Mouse (Mus musculus) heart, embryonic 14.5 days (tissue): ENCODE measurements around the gene Dcst2. TPM values are rescaled to one million over a fixed set of nuclear protein-coding genes. Genes with fewer than 3 reads are reported as not detected.

Source experiments
- ATAC-seq: fragments of 200-750 bp; cut with Nextera tagmentation; 2 replicates; pipeline ENCODE4 v1.8.0; 2017; ENCODE audit warnings: low read depth, moderate TSS enrichment; ENCODE audit not compliant: insufficient number of reproducible peaks, insufficient read depth, low FRiP score
- H3K27ac ChIP-seq, 2 experiments: fragments of 200-500 bp in 1 of 2; fragments of 300-500 bp in 1 of 2; sonication (generic) in 1 of 2; replicated peaks in 1 of 2; 2 replicates each; pipeline ENCODE4 v1.5.1; 2012 to 2014; ENCODE audit warnings: low read depth in 2 of 2, low read length in 2 of 2, control low read depth in 1 of 2, mild to moderate bottlenecking in 1 of 2, mixed read lengths in 1 of 2; ENCODE audit not compliant: control insufficient read depth in 1 of 2, insufficient read depth in 1 of 2
- H3K27me3 ChIP-seq: fragments of 300-500 bp; sonication (generic); 2 replicates; pipeline ENCODE4 v1.6.1; 2014; ENCODE audit warnings: mild to moderate bottlenecking, low read length, control low read depth; ENCODE audit not compliant: control insufficient read depth, insufficient read depth
- H3K36me3 ChIP-seq: fragments of 300-500 bp; sonication (generic); 2 replicates; pipeline ENCODE4 v1.6.1; 2014; ENCODE audit warnings: mild to moderate bottlenecking, control low read depth, low read length, mixed read lengths; ENCODE audit not compliant: control insufficient read depth, insufficient read depth
- H3K4me1 ChIP-seq, 2 experiments: fragments of 200-500 bp in 1 of 2; fragments of 300-500 bp in 1 of 2; sonication (generic) in 1 of 2; 2 replicates each; pipeline ENCODE4 v1.6.1; 2012 to 2014; ENCODE audit warnings: low read length in 2 of 2, control low read depth in 1 of 2, mixed read lengths in 1 of 2; ENCODE audit not compliant: control insufficient read depth in 2 of 2, insufficient read depth in 2 of 2
- H3K4me2 ChIP-seq: fragments of 300-500 bp; sonication (generic); 2 replicates; pipeline ENCODE4 v1.6.1; 2014; ENCODE audit warnings: mild to moderate bottlenecking, low read length
- H3K4me3 ChIP-seq, 2 experiments: fragments of 200-500 bp in 1 of 2; fragments of 300-500 bp in 1 of 2; sonication (generic) in 1 of 2; 2 replicates each; pipeline ENCODE4 v1.5.1; 2012 to 2014; ENCODE audit warnings: low read length in 2 of 2, mild to moderate bottlenecking in 2 of 2, control low read depth in 1 of 2, low read depth in 1 of 2, moderate library complexity in 1 of 2; ENCODE audit not compliant: control insufficient read depth in 1 of 2, insufficient read depth in 1 of 2
- H3K9ac ChIP-seq: fragments of 300-500 bp; sonication (generic); 2 replicates; pipeline ENCODE4 v1.6.1; 2014; ENCODE audit warnings: mild to moderate bottlenecking, low read length
- H3K9me3 ChIP-seq: fragments of 300-500 bp; sonication (generic); 2 replicates; pipeline ENCODE4 v1.6.1; 2016; ENCODE audit warnings: low read length, control low read depth; ENCODE audit not compliant: control insufficient read depth
- WGBS: fragments of 180-500 bp; shearing (Covaris S2); extraction: QIAGEN DNeasy Blood & Tissue Kit; methylation state at CpG from one replicate; pipeline ENCODE4 v1.1.7; 2014; 5-methylcytosine and 5-hydroxymethylcytosine counted together
- polyA plus RNA-seq: library from polyadenylated mRNA; unstranded; fragments of >200 nt; fragmentation: Nextera tagmentation; extraction: Ambion mirVana; gene quantifications from 2 replicates; pipeline ENCODE4 v1.2.1, GENCODE M21; 2014

Gene Dcst2
- polyA plus RNA-seq, 1 experiment from 2014 or later: not detected

DNA sequence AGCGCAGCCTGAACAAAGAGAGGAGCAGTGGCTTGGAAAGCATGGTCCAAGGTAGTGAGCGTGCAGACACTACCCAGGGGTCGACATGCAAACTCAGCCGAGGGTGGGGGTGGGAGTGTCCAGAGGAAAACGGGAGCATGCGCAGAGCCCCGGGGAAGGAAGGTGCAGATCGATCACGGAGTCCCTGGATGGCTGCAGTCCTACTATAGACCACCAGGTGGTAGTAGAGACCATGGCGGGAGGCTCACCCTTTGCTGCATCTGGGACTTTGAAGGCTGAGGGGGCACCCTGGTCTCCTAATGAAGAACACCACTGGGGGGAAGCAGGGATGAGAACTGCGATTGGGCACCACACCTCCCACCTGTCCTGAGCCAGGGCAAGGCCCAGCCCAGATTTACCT, 21.3 kb upstream of the Dcst2 start:
- 7% methylated on average over 11 of the region's 11 CpGs for WGBS
- Histone ChIP-seq H3K27ac (no peak overlapping the region), H3K4me1 (peaks cover 8 to 9% of the 10 kb centered on the region in 2 experiments; a peak in 3 of 4 replicates), H3K36me3 (peaks cover 33% of the 10 kb centered on the region), H3K27me3 (no peaks in the 10 kb centered on the region), H3K4me3 (0 out of 4 replicates have a peak overlapping the region, but pooled peaks of 1 of the 2 experiments have one; percentile 8), H3K9me3 (no peaks in the 10 kb centered on the region), H3K4me2 (peak overlapping the region; percentile 51), H3K9ac (no peak overlapping the region)
- ATAC-seq: no peak

DNA sequence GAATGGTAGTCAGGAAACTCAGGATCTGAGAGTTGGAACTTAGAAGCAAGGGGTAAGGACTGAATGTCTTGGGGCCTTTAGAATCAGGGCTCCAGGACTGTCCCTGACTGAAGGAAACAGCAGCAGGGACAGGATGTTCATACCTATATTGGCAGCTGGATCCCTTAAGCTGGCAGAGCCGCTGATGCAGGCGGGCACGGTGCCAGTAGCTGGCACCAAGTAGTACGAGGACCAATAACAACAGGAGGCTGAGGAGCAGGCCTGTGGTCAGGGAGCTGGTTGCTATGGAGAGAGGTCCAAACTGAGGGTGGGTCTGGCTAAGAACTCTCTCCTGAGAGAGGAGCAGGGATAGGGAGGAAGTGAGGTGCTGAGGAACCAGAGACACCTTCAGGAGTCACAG, 20.0 kb upstream of the Dcst2 start:
- H3K4me1 ChIP-seq: peaks cover 3 to 4% of the 10 kb centered on the region in 2 experiments; a peak in 3 of 4 replicates
- no peak for ATAC-seq
- H3K27ac ChIP-seq: no peak overlapping the region
- H3K36me3 ChIP-seq: peaks cover 34% of the 10 kb centered on the region
- no peak overlapping the region for H3K4me2 ChIP-seq
- no peak overlapping the region for H3K9ac ChIP-seq
- no peaks in the 10 kb centered on the region for H3K9me3 ChIP-seq
- 82% methylated on average over 4 of the region's 4 CpGs for WGBS
- no peak overlapping the region for H3K4me3 ChIP-seq
- H3K27me3 ChIP-seq: no peaks in the 10 kb centered on the region

DNA sequence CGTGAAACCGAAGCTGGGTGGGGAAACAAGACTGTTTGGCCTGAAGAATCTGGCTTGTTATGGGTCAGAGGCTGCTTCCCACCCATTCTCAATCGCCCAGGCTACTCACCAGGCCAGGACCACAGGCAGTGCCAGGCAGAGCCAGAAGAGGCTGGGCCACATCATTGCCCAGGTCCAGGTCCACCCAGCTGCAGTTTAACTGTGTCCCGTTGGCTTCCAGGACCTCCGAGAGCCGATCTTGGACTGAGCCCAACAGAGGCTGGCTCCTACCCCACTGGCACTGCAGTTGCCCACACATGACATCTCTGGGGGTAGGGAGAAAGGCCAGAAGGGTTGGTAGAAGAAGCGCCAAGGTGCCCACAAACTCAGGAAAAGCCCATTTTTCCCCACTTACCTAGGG, 18.5 kb upstream of the Dcst2 start:
- H3K36me3 ChIP-seq: peaks cover 34% of the 10 kb centered on the region
- no peak overlapping the region for H3K4me3 ChIP-seq
- H3K9ac ChIP-seq: no peak overlapping the region
- peaks cover 1 to 3% of the 10 kb centered on the region in 2 experiments; a peak in 2 of 4 replicates for H3K4me1 ChIP-seq
- peaks cover under 1% of the 10 kb centered on the region; the same call in 1 of the 2 replicates for H3K27me3 ChIP-seq
- no peak for ATAC-seq
- H3K4me2 ChIP-seq: no peak overlapping the region
- 77% methylated on average over 7 of the region's 7 CpGs for WGBS
- no peak overlapping the region for H3K27ac ChIP-seq
- H3K9me3 ChIP-seq: no peaks in the 10 kb centered on the region

DNA sequence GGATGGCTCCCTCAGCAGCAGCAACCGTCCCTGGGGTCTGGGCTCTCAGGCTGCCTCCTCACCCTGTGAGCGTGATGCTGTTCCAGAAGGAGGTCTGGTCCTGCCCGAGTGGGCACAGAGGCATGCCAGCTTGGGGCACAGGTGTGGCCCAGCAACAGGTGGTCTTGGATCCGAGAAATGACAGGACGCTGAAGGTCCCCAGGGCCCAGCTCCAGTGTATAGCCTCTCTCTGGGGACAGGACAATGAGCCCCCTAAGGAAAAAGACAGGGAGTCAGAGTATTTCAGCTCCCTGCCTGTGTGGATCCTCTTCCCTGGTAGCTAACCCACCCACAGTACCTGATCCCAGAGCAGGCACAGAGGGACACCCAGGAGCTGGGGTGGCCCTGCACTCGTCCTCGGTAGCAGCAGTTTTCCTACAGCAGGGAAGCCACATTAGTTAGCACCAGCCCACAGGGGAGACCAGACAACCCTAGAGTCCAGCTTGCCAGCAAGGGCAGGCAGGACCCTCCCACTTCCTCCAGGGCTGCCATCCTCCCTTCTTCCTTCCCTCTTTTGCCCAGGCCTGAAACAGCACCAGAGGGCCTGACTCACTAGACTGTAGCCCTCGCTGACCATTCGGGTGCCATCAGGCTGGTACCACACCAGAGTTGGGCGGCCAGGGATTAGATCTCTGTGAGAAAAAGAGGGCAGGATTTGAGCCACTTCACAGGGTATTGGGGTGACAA, 14.8 kb upstream of the Dcst2 start:
- Histone ChIP-seq H3K9me3 (no peaks in the 10 kb centered on the region), H3K4me3 (no peak overlapping the region), H3K36me3 (peaks cover 33% of the 10 kb centered on the region), H3K9ac (no peak overlapping the region), H3K27me3 (peaks cover 15% of the 10 kb centered on the region), H3K4me1 (peaks cover 5 to 16% of the 10 kb centered on the region in 2 experiments; a peak in 2 of 4 replicates), H3K27ac (no peak overlapping the region), H3K4me2 (no peak overlapping the region)
- 78% methylated on average over 10 of the region's 10 CpGs for WGBS
- no peak for ATAC-seq

DNA sequence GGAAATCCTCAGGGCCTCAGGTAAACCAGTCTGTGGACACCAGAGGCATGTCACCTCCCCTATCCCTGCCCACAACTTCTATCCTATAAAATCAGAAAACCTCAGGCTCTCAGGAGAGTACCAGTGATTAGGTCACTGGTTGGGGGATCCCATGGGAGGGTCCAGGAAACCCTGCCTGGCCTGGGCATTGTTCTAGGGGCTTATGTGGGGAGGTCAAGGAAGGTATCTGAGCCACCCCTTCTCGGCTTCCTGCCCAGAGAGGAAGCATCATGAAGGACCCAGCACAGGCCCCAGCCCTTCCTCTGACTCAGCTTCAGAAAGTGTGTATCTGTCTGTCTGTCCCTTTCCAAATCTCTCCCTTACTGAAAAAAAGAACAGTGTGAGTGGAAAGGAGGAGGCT, 13.9 kb upstream of the Dcst2 start:
- H3K4me2 ChIP-seq: peak overlapping the region; percentile 93
- H3K4me3 ChIP-seq: peak overlapping the region; percentile 1 to 64; a peak in 1 of 4 replicates
- H3K27me3 ChIP-seq: peaks cover 24% of the 10 kb centered on the region
- peak overlapping the region; percentile 51 to 68 for H3K27ac ChIP-seq
- 52% methylated on average over 1 of the region's 1 CpGs for WGBS
- peaks cover 5 to 16% of the 10 kb centered on the region in 2 experiments; a peak in 2 of 4 replicates for H3K4me1 ChIP-seq
- 0 out of 2 replicates have a peak, but pooled peaks have one; percentile 19 for ATAC-seq
- H3K9ac ChIP-seq: no peak overlapping the region
- H3K36me3 ChIP-seq: peaks cover 24% of the 10 kb centered on the region
- no peaks in the 10 kb centered on the region for H3K9me3 ChIP-seq

DNA sequence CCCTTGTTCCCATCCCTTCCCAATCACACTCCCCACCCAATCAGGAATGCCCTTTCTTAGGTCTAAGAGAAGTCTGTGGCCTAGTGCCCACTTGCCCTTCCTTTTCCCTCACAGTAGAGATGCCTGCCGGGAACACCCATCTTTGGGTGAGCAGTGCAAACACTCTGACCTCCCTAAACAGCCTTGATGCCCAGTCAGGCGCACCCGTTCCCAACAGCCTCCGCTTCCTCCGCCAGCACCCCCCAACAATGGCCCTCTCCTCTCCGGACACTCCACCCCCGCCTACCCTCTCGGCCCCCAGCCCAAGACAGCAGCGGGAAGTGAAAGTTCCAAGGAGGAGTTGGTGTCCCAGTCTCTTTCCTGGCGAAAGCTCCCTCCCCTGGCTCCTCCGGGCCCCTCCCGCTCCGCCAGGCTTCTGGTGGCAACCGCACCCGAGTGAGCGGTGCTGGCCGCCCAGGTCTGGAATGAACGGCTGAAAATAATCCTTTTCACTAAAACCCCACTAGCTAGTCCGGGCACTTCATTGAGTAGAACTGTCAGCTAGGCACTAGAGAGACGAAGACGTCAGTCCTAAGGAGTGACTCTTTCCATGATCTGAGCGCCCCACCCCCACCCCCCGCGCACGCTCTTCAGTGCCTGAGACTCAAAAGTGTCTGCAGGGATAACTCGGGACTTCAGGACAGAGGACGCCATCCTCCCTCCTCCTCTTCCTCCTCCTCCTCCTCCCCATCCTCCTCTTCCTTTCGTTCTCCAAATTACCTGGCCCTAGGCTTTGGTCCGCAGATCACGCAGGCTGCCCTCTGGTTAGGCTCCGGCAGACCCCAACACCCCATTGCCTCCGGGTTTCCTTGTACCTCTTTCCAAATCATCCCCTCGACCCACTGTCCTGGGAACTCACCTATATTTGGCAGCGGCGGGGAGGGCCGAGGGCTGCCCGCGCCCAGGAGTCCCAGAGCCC, 12.6 kb upstream of the Dcst2 start:
- 1% methylated on average over 38 of the region's 38 CpGs for WGBS
- ATAC-seq: peak; percentile 40; the same call in 1 of the 2 replicates
- Histone ChIP-seq H3K9me3 (no peaks in the 10 kb centered on the region), H3K9ac (peak overlapping the region; percentile 71), H3K4me1 (peaks cover 5 to 16% of the 10 kb centered on the region in 2 experiments; a peak in 2 of 4 replicates), H3K4me2 (peak overlapping the region; percentile 93), H3K4me3 (peak overlapping the region; percentile 64 to 72), H3K36me3 (peaks cover 13% of the 10 kb centered on the region; the same call in 1 of the 2 replicates), H3K27ac (peak overlapping the region; percentile 50 to 68), H3K27me3 (peaks cover 32% of the 10 kb centered on the region)

DNA sequence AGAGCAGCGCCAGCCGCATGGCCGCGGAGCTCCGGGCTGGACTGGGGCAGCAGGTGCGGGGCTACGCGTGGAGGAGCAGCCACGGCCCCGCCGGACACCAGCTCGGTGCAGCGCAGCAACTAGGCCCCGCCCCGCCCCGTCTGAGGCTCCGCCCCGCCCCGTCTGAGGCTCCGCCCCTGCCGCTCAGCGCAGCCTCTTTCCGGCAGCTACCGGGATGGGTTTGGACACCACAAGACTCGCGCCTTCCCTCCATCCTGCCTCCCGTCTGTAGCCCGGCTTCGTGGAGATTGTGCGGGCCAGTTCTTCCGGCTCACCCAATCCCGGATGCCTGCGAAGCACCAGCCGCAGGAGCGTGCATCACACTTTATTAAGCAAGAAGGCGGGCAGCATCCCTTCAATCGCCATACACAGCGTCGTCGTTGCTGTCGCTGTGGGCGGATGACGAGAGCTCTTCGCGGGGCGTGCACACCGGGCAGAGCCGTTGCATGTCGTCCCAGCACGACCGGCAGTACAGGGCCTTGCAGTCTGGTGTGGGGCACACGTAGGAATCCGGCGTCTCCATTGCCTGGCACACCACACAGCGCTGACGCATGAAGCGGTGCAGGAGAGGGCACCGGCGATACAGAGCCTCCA, 11.8 kb upstream of the Dcst2 start, which contains the start of gene Adam15:
Gene Adam15 (minus strand): TSS at position 128 of the 633 bp plus-strand sequence.
- peak; percentile 83 for ATAC-seq
- Histone ChIP-seq H3K4me3 (peak within 1 kb of the TSS; percentile 64 to 72), H3K36me3 (0 out of 2 replicates have a peak, but pooled peaks cover 6% of the 10 kb centered on the region), H3K4me1 (peaks cover 5 to 16% of the 10 kb centered on the region in 2 experiments; a peak in 2 of 4 replicates), H3K9me3 (no peaks in the 10 kb centered on the region), H3K27me3 (peaks cover 32% of the 10 kb centered on the region), H3K27ac (peak within 1 kb of the TSS; percentile 50 to 68), H3K9ac (peak within 1 kb of the TSS; percentile 71), H3K4me2 (peak within 1 kb of the TSS; percentile 93)
- whole genome bisulfite sequencing: under 1% methylated on average over 59 of the region's 59 CpGs
